Mouse (Mus musculus) left cerebral cortex, postnatal 25 days (tissue): ENCODE measurements around the gene Col4a1. TPM values are rescaled to one million over a fixed set of nuclear protein-coding genes. Genes with fewer than 3 reads are reported as not detected.
A peak's percentile ranks its signal among the peaks of the same experiment; 100 is the strongest.

Experiments
- DNase-seq, 2 experiments: peaks; one replicate each; pipeline ENCODE4 v3.0.0; 2022; ENCODE audit warnings: low spot score in 2 of 2, mixed read lengths in 1 of 2
- intact Hi-C: fragments of 180-260 bp; cut with DNase I; formaldehyde crosslinking; loops from one replicate; pipeline ENCODE4 v1.15.1; 2025
- total RNA-seq, 2 experiments: library from RNA; stranded (reverse); gene quantifications; 2 replicates each; pipeline ENCODE4 v1.2.3; 2021

Gene Col4a1
- total RNA-seq, 2 experiments from 2014 or later, result 55.5 to 63.1 TPM

DNA sequence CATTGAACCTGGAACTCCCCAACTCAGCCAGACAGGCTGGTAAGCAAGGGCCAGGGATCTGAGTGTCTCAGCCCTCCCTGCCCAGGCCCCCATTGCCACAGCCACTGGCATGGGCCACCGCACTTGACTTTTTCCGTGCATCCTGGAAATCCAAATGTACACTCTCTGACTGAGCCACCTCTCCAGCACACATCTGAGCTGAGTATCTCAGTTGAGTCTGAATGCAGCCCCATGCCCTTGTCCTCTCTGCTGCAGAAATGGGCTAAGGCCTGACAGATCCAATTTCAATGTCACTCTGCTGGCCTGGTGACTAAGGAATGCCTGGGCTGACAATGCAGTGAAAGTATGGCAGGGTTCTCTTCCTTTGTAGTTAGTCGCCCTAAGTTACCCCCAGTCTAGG, 114.6 kb downstream of the Col4a1 start:
- intact Hi-C loops, result no loop called here
- no peak for DNase-seq

DNA sequence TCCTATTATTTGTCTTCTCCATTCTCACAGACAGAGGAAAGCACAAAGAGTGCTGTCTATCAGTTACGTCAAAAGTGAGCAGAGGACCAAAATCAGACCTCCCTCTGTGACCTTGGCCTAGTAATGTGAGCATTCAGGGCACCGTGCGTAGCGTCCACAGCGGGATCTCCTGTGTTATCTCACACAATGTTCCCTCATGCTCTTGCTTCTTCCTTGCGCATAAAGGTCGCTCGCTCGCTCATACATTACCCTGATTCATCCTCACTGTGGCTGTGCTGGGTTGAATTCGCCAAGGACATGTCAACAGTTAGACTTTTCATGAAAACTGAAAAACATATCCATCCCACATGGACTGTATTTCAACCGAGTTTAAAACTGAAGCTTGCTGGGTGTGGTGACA, 115.4 kb downstream of the Col4a1 start:
- intact Hi-C loops, result no loop called here
- no peak for DNase-seq

- intact Hi-C loops, result no loop called here
- no peak for DNase-seq
These were observed 119.8 kb downstream of the Col4a1 start for GRCm38 (mm10) chr8:11192719-11193324.

- intact Hi-C loops, result loop anchor here (1.0 to 5.0 kb wide), 4 partner anchors 181 to 770 kb away; no protein-coding TSS in a partner anchor
- peak; percentile 72 to 83 for DNase-seq
These were observed 124.9 kb downstream of the Col4a1 start for GRCm38 (mm10) chr8:11187581-11188271.

DNA sequence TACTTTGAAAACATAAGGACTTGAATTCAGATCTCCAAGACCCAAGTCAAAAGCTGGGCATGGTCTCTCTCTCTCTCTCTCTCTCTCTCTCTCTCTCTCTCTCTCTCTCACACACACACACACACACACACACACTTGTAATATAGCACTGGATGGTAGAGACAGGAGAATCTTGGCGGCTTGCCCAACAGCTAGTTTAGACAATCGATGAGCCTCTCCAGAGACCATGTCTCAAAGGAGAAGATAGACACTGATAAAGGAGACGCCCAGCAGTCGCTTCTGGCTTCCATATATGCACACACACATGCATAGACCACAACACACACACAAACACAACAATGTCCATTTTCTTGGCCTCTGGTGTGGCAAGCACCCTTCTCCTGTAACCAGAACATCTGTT, 126.2 kb downstream of the Col4a1 start:
- intact Hi-C loops, result loop anchor here (2.0 to 5.0 kb wide), 3 partner anchors 180 to 769 kb away; no protein-coding TSS in a partner anchor
- no peak for DNase-seq

- DNase-seq, result peak in 1 of 2 experiments; percentile 63
These were observed 127.0 kb downstream of the Col4a1 start for GRCm38 (mm10) chr8:11185672-11186071.

DNA sequence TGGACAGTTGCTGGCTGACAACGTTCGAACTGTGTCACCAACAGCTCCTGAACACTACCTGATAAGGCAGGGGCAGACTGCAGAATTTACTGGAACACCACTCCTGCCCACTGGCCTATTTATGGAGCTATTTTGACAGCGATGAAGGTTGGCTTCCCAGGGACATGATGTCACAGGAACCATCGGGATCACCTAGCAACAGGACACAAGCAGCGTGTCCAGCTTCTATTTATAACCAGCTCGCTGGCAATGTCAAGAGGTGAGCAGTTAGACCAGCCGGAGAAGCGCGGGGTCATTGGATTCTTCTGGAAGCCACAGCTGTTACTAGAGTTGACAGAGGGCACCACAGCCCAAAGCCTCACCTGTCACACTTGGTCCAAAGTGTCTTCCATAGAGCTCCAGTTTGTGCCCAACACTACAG, 129.0 kb downstream of the Col4a1 start:
- intact Hi-C loops, result no loop called here
- DNase-seq, result no peak

More at GRCm38 (mm10) chr8:11185672-11186071, 127.0 kb downstream of the Col4a1 start:
- intact Hi-C loops, result loop anchor here (2.0 to 5.0 kb wide), 3 partner anchors 179 to 768 kb away; no protein-coding TSS in a partner anchor

GRCm38 (mm10) chr8:11182606-11183005, 130.0 kb downstream of the Col4a1 start:
- no peak for DNase-seq
- intact Hi-C loops, result no loop called here

DNA sequence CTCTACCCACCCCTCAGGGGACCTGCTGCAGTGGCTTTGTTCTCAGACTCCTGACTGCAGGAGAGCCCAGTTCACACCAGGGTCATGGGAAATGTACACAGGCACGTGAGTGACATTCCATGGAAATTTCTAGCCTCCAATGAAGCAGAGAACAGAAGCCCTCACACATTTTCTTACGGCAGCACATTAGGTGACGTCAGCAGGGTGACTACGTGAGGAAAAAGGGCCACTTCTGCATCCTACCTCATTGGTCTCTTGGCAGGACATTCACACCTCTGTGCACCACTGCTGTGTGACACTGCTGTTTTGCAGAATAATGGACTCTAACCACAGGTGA, 130.5 kb downstream of the Col4a1 start:
- intact Hi-C loops, result no loop called here
- DNase-seq, result no peak

GRCm38 (mm10) chr8:11181420-11182147, 131.0 kb downstream of the Col4a1 start:
- intact Hi-C loops, result no loop called here
- DNase-seq, result no peak

GRCm38 (mm10) chr8:11179869-11180268, 132.8 kb downstream of the Col4a1 start:
- DNase-seq, result no peak
- intact Hi-C loops, result no loop called here

DNA sequence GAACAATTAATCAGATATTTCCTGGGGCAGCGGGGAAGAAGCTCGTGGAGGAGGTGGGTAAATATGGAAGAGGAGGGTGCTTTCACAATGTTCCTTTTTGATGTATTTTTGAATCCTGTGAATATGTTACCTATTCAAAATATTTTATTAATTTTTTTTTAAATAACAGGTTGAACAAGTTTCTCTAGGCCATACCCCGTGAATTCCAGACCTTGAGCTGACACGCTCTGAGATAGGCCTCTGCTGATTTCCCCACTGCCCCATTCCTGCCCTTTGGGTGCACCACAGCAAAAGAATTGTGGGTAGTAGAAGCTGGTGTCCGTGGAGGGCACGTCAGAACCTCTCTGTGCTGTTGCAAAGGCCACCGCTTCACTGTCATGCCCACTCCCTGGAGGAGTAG, 136.2 kb downstream of the Col4a1 start:
- DNase-seq, result no peak
- intact Hi-C loops, result no loop called here

- peak in 1 of 2 experiments; percentile 59 for DNase-seq
- intact Hi-C loops, result loop anchor here (2.0 to 5.0 kb wide), 3 partner anchors 161 to 735 kb away; no protein-coding TSS in a partner anchor
These were observed 139.1 kb downstream of the Col4a1 start for GRCm38 (mm10) chr8:11173284-11174191.

- DNase-seq, result no peak
- intact Hi-C loops, result loop anchor here (5.0 kb wide), 1 partner anchor 599 kb away; no protein-coding TSS in a partner anchor
These were observed 141.1 kb downstream of the Col4a1 start for GRCm38 (mm10) chr8:11171526-11171925.

DNA sequence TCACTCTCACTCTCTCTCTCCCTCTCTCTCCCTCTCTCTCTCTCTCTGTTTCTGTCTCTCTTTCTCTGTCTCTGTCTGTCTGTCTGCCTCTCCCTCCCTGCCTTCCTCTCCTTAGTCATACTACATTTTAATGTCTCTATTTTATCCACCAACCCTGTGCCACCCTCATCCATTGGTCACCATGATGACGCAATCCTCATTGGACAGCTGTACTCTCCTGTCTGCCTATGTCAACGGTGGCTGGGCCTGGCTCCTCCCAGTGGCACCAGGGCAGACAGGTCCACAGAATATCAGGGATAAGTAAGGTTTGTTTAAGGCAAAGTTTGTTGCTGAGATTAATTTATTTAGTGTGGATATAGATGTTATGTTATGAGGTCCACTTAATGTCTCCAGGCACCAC, 143.2 kb downstream of the Col4a1 start:
- no peak for DNase-seq
- intact Hi-C loops, result no loop called here

DNA sequence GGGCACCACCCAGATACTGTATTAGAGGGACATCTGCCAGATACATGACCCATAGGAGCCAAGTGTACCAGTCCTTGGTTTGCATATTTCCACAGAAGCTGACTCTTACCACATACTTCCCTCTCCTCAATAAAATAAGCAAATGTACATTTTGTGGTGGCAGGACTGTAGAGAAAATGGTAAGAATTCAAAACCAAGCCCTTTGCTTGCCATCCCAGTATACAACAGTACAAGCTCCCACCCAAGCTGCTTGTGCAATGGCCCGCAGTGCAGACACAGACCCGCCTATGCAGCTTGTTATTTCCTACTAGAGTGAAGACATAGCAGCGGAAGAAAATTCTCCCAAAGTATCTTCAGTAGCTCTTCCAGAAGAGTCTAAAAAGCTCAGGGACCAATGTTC, 143.8 kb downstream of the Col4a1 start:
- intact Hi-C loops, result no loop called here
- DNase-seq, result no peak

GRCm38 (mm10) chr8:11167955-11168354, 144.7 kb downstream of the Col4a1 start:
- DNase-seq, result no peak
- intact Hi-C loops, result no loop called here

- intact Hi-C loops, result no loop called here
- DNase-seq, result peak in 1 of 2 experiments; percentile 50
These were observed 147.0 kb downstream of the Col4a1 start for GRCm38 (mm10) chr8:11165592-11165991.

DNA sequence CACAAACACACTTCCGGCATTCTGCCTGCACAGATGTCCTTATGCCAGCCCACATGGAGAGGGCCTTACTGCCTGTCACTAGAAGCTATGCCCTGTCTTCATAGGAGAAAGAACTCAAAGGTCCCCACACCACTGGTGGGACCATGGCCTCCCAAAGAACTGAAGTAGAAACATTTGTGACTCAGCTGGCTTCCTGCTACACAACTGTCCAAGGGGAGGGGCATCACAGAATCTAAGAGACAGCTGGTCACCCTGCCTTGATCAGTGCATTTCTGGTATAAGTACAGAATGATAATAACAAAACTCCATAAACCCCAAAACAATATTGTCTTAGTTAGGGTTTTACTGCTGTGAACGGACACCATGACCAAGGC, 156.3 kb downstream of the Col4a1 start:
- intact Hi-C loops, result no loop called here
- DNase-seq, result no peak
